Mouse (Mus musculus): Measurements from ENCODE around the gene Tmsb15l. TPM values are rescaled to one million over a fixed set of nuclear protein-coding genes. Genes with fewer than 3 reads are reported as not detected.

Tmsb15l gene
- not detected in 2 replicates for polyA plus RNA-seq (2011; ENCODE audit: insufficient read depth, insufficient read length, low replicate concordance, missing spikeins)

DNA sequence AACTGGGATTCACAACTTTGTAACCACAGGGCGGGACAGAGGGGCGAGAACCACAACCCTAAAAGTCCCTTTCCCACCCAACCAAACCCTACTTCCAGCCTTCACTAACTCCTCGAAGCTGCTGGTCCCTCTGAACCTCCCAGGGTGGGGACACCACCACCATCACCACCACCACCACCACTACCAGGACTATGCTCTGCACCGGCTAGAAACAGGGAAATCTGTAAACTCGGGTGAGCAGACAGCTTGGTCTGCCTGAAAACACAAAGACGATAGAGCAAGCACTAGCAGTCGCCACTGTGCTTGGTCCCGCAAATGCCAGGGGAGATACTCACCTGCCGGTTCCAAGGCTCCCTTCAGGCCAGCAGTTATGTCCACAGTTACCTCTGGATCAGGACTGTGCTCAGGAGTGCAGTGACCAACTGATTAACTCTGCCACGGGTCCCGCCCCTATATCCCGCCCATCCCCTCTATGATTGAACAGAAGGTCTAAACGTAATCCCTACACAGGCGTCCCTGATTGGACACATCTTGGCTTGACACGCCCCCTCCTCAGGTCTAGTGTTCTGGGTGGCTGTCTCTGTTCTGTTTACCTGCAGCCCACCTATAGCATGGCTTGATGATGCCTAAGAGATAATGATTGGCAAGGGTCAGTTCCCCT, at the start of gene Tmsb15l, which contains the start of gene Tmsb15b1:
Gene Tmsb15l, minus strand, starts transcription at position 446 of the 661 bp plus-strand sequence.
Gene Tmsb15b1, minus strand, starts transcription at position 451 of the 661 bp plus-strand sequence.
- Histone ChIP-seq H3K4me1 (ENCODE audit: control insufficient read depth, insufficient read depth, low read length) (no peaks in the 10 kb centered on the region), H3K27ac (ENCODE audit: control insufficient read depth, insufficient read depth, low read depth, low read length, poor library complexity) (no peak within 1 kb of the TSS), H3K4me3 (replicated peaks; ENCODE audit: control insufficient read depth, low read depth, low read length) (peak within 1 kb of the TSS; percentile 62)
- WGBS, result 16% methylated on average over 15 of the region's 15 CpGs
- TF ChIP-seq CTCF (IDR thresholded peaks at IDR 0.05; ENCODE audit: control insufficient read depth, insufficient read depth, low read length) (no peak), POLR2A (IDR thresholded peaks at IDR 0.05; ENCODE audit: borderline replicate concordance, control insufficient read depth, low read depth, low read length) (no peak)

DNA sequence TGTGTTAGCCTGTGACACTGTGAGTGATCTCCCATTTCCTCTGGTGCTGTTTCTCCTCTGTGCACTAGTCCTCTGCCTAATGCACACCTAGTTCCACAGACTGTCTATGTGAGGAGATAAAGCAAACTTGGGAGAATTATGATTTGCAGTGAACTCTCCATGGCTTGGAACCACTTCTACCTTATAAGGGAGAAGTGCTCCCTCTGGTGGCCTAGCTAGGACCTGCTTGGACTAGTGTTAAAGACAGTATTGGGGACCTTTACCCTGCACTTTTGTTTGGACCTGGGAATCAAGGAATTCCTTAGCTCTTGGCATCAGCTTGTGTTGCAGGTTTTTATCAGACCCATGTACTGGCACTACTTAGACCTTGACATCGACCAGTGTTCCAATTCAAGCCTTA, 42.6 kb upstream of the Tmsb15l start:
- WGBS, result 10% methylated on average over 1 of the region's 1 CpGs

DNA sequence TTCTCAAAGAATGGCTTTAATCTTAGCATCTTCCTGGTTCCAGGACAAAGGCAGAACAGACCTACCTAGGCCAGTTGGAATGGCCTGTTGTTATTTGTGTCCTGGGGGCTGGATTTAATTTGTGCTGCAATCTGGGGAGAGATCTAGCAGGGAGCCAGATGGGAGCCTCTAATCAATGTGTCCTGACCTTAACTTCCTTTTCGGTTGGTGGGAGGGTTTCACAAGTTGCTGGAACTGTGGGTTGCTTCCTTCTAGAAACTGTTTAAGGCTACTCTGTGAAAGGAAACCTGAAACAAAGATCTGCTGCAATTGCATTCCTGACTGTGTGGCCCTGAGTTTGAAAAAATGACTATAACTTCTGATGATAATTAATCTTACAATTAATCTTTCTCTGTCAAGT, 41.0 kb upstream of the Tmsb15l start:
- 29% methylated on average over 1 of the region's 1 CpGs for WGBS
- TF ChIP-seq POLR2A (IDR thresholded peaks at IDR 0.05; ENCODE audit: borderline replicate concordance, control insufficient read depth, low read depth, low read length), result no peak
- no peak for TF ChIP-seq CTCF (IDR thresholded peaks at IDR 0.05; ENCODE audit: control insufficient read depth, insufficient read depth, low read length)
- no peaks in the 10 kb centered on the region for H3K4me1 ChIP-seq (ENCODE audit: control insufficient read depth, insufficient read depth, low read length)

More for the DNA sequence above, 42.6 kb upstream of the Tmsb15l start:
- no peak for TF ChIP-seq CTCF (IDR thresholded peaks at IDR 0.05; ENCODE audit: control insufficient read depth, insufficient read depth, low read length)
- TF ChIP-seq POLR2A (IDR thresholded peaks at IDR 0.05; ENCODE audit: borderline replicate concordance, control insufficient read depth, low read depth, low read length), result no peak
- H3K27ac ChIP-seq (ENCODE audit: control insufficient read depth, insufficient read depth, low read depth, low read length, poor library complexity), result no peak overlapping the region
- no peak overlapping the region for H3K4me3 ChIP-seq (replicated peaks; ENCODE audit: control insufficient read depth, low read depth, low read length)
- H3K4me1 ChIP-seq (ENCODE audit: control insufficient read depth, insufficient read depth, low read length), result no peaks in the 10 kb centered on the region

DNA sequence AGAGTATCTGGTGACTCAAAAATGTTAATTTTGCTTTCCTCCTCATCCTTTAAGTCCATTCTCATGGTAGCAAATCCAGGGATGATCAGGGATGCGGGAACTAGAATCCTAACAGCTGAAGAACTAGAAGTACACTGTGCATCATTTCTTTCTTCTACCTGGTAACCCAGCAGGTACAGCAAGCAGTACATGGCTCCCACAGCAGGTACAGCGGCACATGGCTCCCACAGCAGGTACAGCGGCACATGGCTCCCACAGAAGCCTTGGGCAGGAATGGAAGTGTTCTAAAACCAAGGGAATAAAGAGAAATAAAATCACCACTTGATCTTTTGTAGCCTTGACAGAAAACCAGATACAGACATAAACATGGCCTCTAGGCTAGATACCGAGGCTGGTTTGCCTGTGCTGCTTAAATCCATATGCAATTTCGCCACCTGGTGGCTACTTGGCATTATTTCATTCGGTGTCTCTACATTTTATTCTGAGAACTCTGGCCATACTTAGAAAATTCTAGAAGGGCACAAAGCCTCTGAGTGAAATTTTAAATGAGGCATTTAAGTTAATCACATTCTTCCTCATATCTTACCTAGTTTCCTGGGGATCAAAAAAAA, 38.5 kb upstream of the Tmsb15l start:
- TF ChIP-seq CTCF (IDR thresholded peaks at IDR 0.05; ENCODE audit: control insufficient read depth, insufficient read depth, low read length), result 0 out of 2 replicates have a peak, but pooled peaks have one; percentile 19
- no peak for TF ChIP-seq POLR2A (IDR thresholded peaks at IDR 0.05; ENCODE audit: borderline replicate concordance, control insufficient read depth, low read depth, low read length)
- 50% methylated on average over 6 of the region's 6 CpGs for WGBS
- Histone ChIP-seq H3K4me1 (ENCODE audit: control insufficient read depth, insufficient read depth, low read length) (no peaks in the 10 kb centered on the region), H3K27ac (ENCODE audit: control insufficient read depth, insufficient read depth, low read depth, low read length, poor library complexity) (no peak overlapping the region), H3K4me3 (replicated peaks; ENCODE audit: control insufficient read depth, low read depth, low read length) (no peak overlapping the region)

More for the DNA sequence above, 41.0 kb upstream of the Tmsb15l start:
- Histone ChIP-seq H3K27ac (ENCODE audit: control insufficient read depth, insufficient read depth, low read depth, low read length, poor library complexity) (no peak overlapping the region), H3K4me3 (replicated peaks; ENCODE audit: control insufficient read depth, low read depth, low read length) (no peak overlapping the region)

DNA sequence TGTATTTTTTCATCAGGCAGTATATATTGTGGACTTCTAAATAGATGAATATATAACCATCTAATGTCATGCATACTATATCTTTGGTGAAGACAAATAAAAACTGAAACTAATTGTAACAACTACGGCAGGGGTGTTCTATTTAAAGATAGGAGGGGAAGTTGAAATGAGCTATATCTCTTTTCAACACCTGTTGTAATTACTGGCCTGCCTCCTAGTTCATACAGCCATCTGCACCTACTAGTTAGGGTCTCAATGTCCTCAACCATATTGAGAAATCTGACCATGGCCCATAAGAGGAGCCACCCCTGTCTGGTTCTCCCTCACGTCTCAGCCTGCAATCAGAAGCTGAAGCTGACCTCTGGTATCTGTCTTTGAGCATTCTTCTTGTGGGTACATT, 19.6 kb upstream of the Tmsb15l start:
- WGBS, result 30% methylated on average over 2 of the region's 2 CpGs

DNA sequence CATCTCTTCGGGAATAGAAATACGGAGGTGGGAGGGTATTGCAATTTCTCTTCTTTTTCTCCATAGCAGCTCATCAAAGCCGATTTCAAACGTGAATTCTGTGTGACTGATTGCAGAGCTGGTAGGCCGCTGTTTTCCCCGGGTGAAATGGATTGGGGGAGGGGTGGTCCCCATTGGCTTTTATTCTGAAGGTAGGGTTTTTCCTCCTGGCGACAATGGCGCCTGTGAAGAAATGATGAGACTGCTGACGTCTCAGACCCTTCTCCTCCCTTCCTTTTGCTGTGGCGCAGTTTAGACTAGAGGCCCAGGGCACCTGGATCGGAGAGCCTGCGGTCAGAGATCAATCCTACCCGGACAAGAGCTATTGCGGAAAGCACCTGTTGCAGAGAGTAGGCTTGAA, 17.0 kb upstream of the Tmsb15l start:
- no peaks in the 10 kb centered on the region; the same call in 1 of the 2 replicates for H3K4me1 ChIP-seq (ENCODE audit: control insufficient read depth, insufficient read depth, low read length)
- no peak overlapping the region for H3K27ac ChIP-seq (ENCODE audit: control insufficient read depth, insufficient read depth, low read depth, low read length, poor library complexity)
- WGBS, result 56% methylated on average over 14 of the region's 14 CpGs
- no peak for TF ChIP-seq CTCF (IDR thresholded peaks at IDR 0.05; ENCODE audit: control insufficient read depth, insufficient read depth, low read length)
- TF ChIP-seq POLR2A (IDR thresholded peaks at IDR 0.05; ENCODE audit: borderline replicate concordance, control insufficient read depth, low read depth, low read length), result no peak
- H3K4me3 ChIP-seq (replicated peaks; ENCODE audit: control insufficient read depth, low read depth, low read length), result no peak overlapping the region

More for the DNA sequence above, 19.6 kb upstream of the Tmsb15l start:
- no peak overlapping the region for H3K4me3 ChIP-seq (replicated peaks; ENCODE audit: control insufficient read depth, low read depth, low read length)
- no peak for TF ChIP-seq CTCF (IDR thresholded peaks at IDR 0.05; ENCODE audit: control insufficient read depth, insufficient read depth, low read length)
- no peak for TF ChIP-seq POLR2A (IDR thresholded peaks at IDR 0.05; ENCODE audit: borderline replicate concordance, control insufficient read depth, low read depth, low read length)
- H3K27ac ChIP-seq (ENCODE audit: control insufficient read depth, insufficient read depth, low read depth, low read length, poor library complexity), result no peak overlapping the region
- no peaks in the 10 kb centered on the region; the same call in 1 of the 2 replicates for H3K4me1 ChIP-seq (ENCODE audit: control insufficient read depth, insufficient read depth, low read length)

DNA sequence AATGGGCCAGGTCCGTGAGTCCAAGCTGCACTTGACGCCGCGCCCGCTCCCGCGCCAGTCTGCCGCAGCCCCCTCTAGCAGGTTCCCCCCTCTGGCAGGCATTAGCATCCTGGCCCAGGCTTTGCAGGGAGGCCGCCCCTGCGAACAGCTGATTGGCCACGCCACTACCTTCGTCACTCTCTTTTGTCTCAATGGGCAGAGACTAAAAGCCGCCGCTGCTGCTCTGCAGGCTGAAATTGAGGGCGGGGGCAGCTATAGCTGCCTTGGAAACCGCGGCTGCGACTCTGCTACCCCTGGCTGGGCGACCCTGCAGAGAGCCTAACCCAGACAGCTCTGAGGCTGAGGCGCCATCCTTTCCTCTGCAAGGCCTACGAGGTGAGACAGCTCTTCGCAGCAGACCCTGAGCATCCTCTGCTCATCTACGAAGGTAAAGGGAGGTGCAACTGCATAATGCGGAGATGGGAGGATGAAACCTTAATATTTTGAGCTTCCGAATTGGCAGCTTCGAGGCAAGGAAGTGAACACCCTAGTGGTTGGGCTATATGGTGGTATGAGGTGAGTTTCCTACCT, 16.4 kb upstream of the Tmsb15l start, which contains the start of gene Zcchc18:
Gene Zcchc18, plus strand, starts transcription at position 178 of the 570 bp plus-strand sequence.
- TF ChIP-seq POLR2A (IDR thresholded peaks at IDR 0.05; ENCODE audit: borderline replicate concordance, control insufficient read depth, low read depth, low read length), result peak; percentile 75; the same call in 1 of the 2 replicates
- TF ChIP-seq CTCF (IDR thresholded peaks at IDR 0.05; ENCODE audit: control insufficient read depth, insufficient read depth, low read length), result no peak
- Histone ChIP-seq H3K27ac (ENCODE audit: control insufficient read depth, insufficient read depth, low read depth, low read length, poor library complexity) (peak within 1 kb of the TSS; percentile 55), H3K4me3 (replicated peaks; ENCODE audit: control insufficient read depth, low read depth, low read length) (peak within 1 kb of the TSS; percentile 84), H3K4me1 (ENCODE audit: control insufficient read depth, insufficient read depth, low read length) (no peaks in the 10 kb centered on the region; the same call in 1 of the 2 replicates)
- WGBS, result 14% methylated on average over 26 of the region's 26 CpGs

Measured in bone marrow, adult 2 months (tissue).